Mouse (Mus musculus): Measurements from ENCODE around the gene Npas2. TPM values are rescaled to one million over a fixed set of nuclear protein-coding genes. Genes with fewer than 3 reads are reported as not detected.

The Npas2 gene
- polyA plus RNA-seq, 1 experiment from 2014 or later, result 0.22 TPM

GRCm38 (mm10) chr1:39298294-39298693 is 104.8 kb downstream of the Npas2 start:
- Histone ChIP-seq H3K4me2 (no peak overlapping the region), H3K4me1 (no peaks in the 10 kb centered on the region), H3K4me3 (replicated peaks) (no peak overlapping the region), H3K9me3 (peaks cover 7% of the 10 kb centered on the region; the same call in 1 of the 2 replicates), H3K27me3 (no peaks in the 10 kb centered on the region), H3K27ac (no peak overlapping the region), H3K36me3 (replicated peaks) (no peaks in the 10 kb centered on the region), H3K9ac (no peak overlapping the region)
- 95% methylated on average over 9 of the region's 9 CpGs for WGBS
- no peak for ATAC-seq (ENCODE audit: low FRiP score)

GRCm38 (mm10) chr1:39300243-39300642 is 106.7 kb downstream of the Npas2 start:
- H3K27ac ChIP-seq, result no peak overlapping the region
- no peak overlapping the region for H3K4me3 ChIP-seq (replicated peaks)
- no peaks in the 10 kb centered on the region for H3K36me3 ChIP-seq (replicated peaks)
- ATAC-seq (ENCODE audit: low FRiP score), result no peak
- H3K9ac ChIP-seq, result no peak overlapping the region
- H3K27me3 ChIP-seq, result no peaks in the 10 kb centered on the region
- H3K9me3 ChIP-seq, result peaks cover 7% of the 10 kb centered on the region; the same call in 1 of the 2 replicates
- no peaks in the 10 kb centered on the region for H3K4me1 ChIP-seq
- 91% methylated on average over 9 of the region's 9 CpGs for WGBS
- no peak overlapping the region for H3K4me2 ChIP-seq

GRCm38 (mm10) chr1:39300676-39301075 is 107.1 kb downstream of the Npas2 start:
- Histone ChIP-seq H3K4me1 (no peaks in the 10 kb centered on the region), H3K9me3 (peaks cover 7% of the 10 kb centered on the region; the same call in 1 of the 2 replicates), H3K27ac (no peak overlapping the region), H3K27me3 (no peaks in the 10 kb centered on the region), H3K9ac (no peak overlapping the region), H3K4me3 (replicated peaks) (no peak overlapping the region), H3K36me3 (replicated peaks) (no peaks in the 10 kb centered on the region), H3K4me2 (no peak overlapping the region)
- WGBS, result 90% methylated on average over 6 of the region's 6 CpGs
- ATAC-seq (ENCODE audit: low FRiP score), result no peak

GRCm38 (mm10) chr1:39302246-39302645 is 108.7 kb downstream of the Npas2 start:
- ATAC-seq (ENCODE audit: low FRiP score), result no peak
- Histone ChIP-seq H3K9ac (no peak overlapping the region), H3K27ac (no peak overlapping the region), H3K4me2 (no peak overlapping the region), H3K36me3 (replicated peaks) (no peaks in the 10 kb centered on the region), H3K27me3 (no peaks in the 10 kb centered on the region), H3K9me3 (peaks cover 7% of the 10 kb centered on the region; the same call in 1 of the 2 replicates), H3K4me3 (replicated peaks) (no peak overlapping the region), H3K4me1 (no peaks in the 10 kb centered on the region)
- 93% methylated on average over 7 of the region's 7 CpGs for WGBS

- Histone ChIP-seq H3K27me3 (no peaks in the 10 kb centered on the region), H3K9ac (no peak overlapping the region), H3K9me3 (peaks cover 7% of the 10 kb centered on the region; the same call in 1 of the 2 replicates), H3K36me3 (replicated peaks) (no peaks in the 10 kb centered on the region), H3K4me3 (replicated peaks) (no peak overlapping the region), H3K4me1 (no peaks in the 10 kb centered on the region), H3K27ac (no peak overlapping the region), H3K4me2 (no peak overlapping the region)
- no peak for ATAC-seq (ENCODE audit: low FRiP score)
- WGBS, result 80% methylated on average over 4 of the region's 4 CpGs
Observed at GRCm38 (mm10) chr1:39303054-39303649, 109.6 kb downstream of the Npas2 start.

DNA sequence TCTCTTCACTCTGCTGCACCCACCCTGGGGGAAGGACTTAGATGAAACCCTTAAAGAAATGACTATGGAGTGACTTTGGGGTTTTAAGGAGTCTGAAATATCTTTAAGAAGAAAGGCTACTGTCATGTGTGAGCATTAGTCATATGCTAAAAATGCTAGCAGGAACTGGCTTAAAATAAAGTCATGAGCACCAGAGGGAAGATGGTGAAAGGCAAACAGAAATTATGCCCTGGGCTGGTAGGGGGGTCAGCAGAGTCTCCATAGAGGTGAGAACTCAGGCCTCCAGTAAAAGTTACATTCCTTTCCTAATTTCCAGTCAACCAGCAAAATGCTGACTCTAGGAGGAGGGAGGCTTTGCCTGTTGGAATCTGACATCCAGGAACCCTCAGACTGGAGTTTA is 113.8 kb downstream of the Npas2 start:
- Histone ChIP-seq H3K4me1 (peaks cover 3% of the 10 kb centered on the region), H3K9ac (no peak overlapping the region), H3K27me3 (no peaks in the 10 kb centered on the region), H3K27ac (no peak overlapping the region), H3K36me3 (replicated peaks) (no peaks in the 10 kb centered on the region), H3K9me3 (no peaks in the 10 kb centered on the region), H3K4me2 (no peak overlapping the region), H3K4me3 (replicated peaks) (no peak overlapping the region)
- ATAC-seq (ENCODE audit: low FRiP score), result no peak

DNA sequence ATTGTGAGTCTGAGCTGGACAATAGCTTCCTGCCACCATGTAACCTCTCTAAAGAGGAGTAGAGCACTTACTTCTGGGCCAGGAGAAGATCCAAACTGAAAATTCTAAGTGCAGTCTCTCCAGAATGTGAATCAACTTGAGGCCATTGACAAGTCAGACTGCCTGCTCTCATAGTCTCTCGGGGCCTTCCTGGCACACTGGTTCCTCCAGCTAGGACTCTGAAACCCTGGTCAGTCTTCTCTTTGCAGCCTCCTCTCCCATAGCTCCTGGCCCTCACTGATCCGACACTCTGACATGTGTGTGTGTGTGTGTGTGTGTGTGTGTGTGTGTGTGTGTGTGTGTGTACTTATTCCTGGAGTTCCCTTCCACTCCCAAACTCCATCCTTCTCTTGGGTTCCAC is 114.4 kb downstream of the Npas2 start:
- Histone ChIP-seq H3K9me3 (no peaks in the 10 kb centered on the region), H3K9ac (no peak overlapping the region), H3K36me3 (replicated peaks) (no peaks in the 10 kb centered on the region), H3K27me3 (no peaks in the 10 kb centered on the region), H3K4me1 (peaks cover 8% of the 10 kb centered on the region), H3K27ac (no peak overlapping the region), H3K4me2 (no peak overlapping the region), H3K4me3 (replicated peaks) (no peak overlapping the region)
- 79% methylated on average over 2 of the region's 2 CpGs for WGBS
- no peak for ATAC-seq (ENCODE audit: low FRiP score)

GRCm38 (mm10) chr1:39309548-39309947 is 116.0 kb downstream of the Npas2 start:
- Histone ChIP-seq H3K36me3 (replicated peaks) (no peaks in the 10 kb centered on the region), H3K27ac (no peak overlapping the region), H3K27me3 (no peaks in the 10 kb centered on the region), H3K9ac (no peak overlapping the region), H3K4me2 (no peak overlapping the region), H3K4me3 (replicated peaks) (no peak overlapping the region), H3K9me3 (no peaks in the 10 kb centered on the region), H3K4me1 (peaks cover 10% of the 10 kb centered on the region)
- no peak for ATAC-seq (ENCODE audit: low FRiP score)
- WGBS, result 90% methylated on average over 7 of the region's 7 CpGs

- Histone ChIP-seq H3K4me2 (peak overlapping the region; percentile 33), H3K9me3 (no peaks in the 10 kb centered on the region), H3K9ac (no peak overlapping the region), H3K27me3 (no peaks in the 10 kb centered on the region), H3K4me1 (peaks cover 10% of the 10 kb centered on the region), H3K27ac (no peak overlapping the region), H3K4me3 (replicated peaks) (no peak overlapping the region), H3K36me3 (replicated peaks) (no peaks in the 10 kb centered on the region)
- 34% methylated on average over 25 of the region's 25 CpGs for WGBS
- ATAC-seq (ENCODE audit: low FRiP score), result peak; percentile 44; the same call in 1 of the 2 replicates
Observed at GRCm38 (mm10) chr1:39312345-39312967, 118.9 kb downstream of the Npas2 start.

GRCm38 (mm10) chr1:39313352-39314245 is 120.1 kb downstream of the Npas2 start:
- no peak for ATAC-seq (ENCODE audit: low FRiP score)
- Histone ChIP-seq H3K4me2 (no peak overlapping the region), H3K27ac (no peak overlapping the region), H3K4me3 (replicated peaks) (no peak overlapping the region), H3K9ac (no peak overlapping the region), H3K4me1 (peaks cover 10% of the 10 kb centered on the region), H3K27me3 (no peaks in the 10 kb centered on the region), H3K9me3 (no peaks in the 10 kb centered on the region), H3K36me3 (replicated peaks) (no peaks in the 10 kb centered on the region)
- 72% methylated on average over 10 of the region's 10 CpGs for WGBS

DNA sequence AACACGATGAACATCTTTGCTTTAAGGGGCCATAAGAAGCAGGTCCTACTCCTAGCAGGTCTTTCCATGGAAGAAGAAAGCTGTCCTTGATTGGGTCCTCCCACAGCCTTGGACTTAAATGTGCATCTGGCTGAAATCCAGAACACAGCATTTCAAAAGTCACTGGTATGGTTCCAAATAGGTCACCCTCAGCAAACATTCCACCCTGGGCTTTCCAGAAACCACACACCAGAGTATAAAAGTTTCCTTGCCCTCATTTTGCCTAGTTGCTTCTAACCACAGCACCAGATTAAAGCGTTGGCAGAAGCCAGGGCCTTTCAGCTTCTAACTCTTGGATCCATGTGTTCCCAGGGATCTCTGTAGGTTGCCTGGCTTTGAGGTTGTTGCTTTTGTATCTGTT is 124.4 kb downstream of the Npas2 start:
- Histone ChIP-seq H3K4me1 (peaks cover 2% of the 10 kb centered on the region; the same call in 1 of the 2 replicates), H3K9ac (no peak overlapping the region), H3K36me3 (replicated peaks) (no peaks in the 10 kb centered on the region), H3K27me3 (no peaks in the 10 kb centered on the region), H3K4me3 (replicated peaks) (no peak overlapping the region), H3K4me2 (no peak overlapping the region), H3K9me3 (no peaks in the 10 kb centered on the region), H3K27ac (no peak overlapping the region)
- ATAC-seq (ENCODE audit: low FRiP score), result no peak
- WGBS, result 84% methylated on average over 2 of the region's 2 CpGs

DNA sequence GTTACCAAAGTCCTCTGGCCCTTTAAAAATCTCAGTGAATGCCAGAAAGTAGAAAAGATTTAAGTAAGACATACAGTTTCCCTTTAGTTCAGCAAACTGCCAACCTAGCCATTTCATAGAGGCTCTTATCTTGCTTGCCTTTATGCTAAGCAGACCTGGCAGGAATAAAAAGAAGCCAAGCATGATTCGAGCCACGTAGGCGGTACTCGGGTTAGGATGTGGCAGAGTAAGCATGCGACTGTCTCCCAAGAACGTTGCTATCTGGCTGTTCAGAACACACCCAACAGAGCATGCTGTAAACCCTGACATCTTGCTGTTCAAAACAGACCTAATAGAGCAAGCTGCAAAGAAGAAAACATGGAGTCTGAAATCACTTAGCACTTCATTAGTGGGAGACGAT is 125.3 kb downstream of the Npas2 start:
- Histone ChIP-seq H3K4me3 (replicated peaks) (no peak overlapping the region), H3K9me3 (no peaks in the 10 kb centered on the region), H3K4me1 (no peaks in the 10 kb centered on the region), H3K27me3 (no peaks in the 10 kb centered on the region), H3K36me3 (replicated peaks) (no peaks in the 10 kb centered on the region), H3K27ac (no peak overlapping the region), H3K4me2 (no peak overlapping the region), H3K9ac (no peak overlapping the region)
- no peak for ATAC-seq (ENCODE audit: low FRiP score)
- WGBS, result 78% methylated on average over 7 of the region's 7 CpGs

Data from forebrain, embryonic 12.5 days (tissue).